In genomic region chr12:73031315-73031714, GRCm38 (mm10) we compare ENCODE assay signal across 21 mouse cellular contexts. TPM values are rescaled to one million over a fixed set of nuclear protein-coding genes. Genes with fewer than 3 reads are reported as not detected.
DNase-seq lines count a peak whose midpoint lies in the region; ATAC-seq lines count a peak whose summit lies in the region.
"Had no signal": no experiment of that assay in that cellular context is flagged by ENCODE, and none has a peak within 500 bp of the region (broad histone marks: within the 10 kb centered on the region; RNA-seq: fewer than 3 reads in every experiment).

No protein-coding gene starts in this region.

- H3K4me3 ChIP-seq in heart, embryonic 11.5 days (ENCODE audit: low read depth, low read length): no peak overlapping the region
- H3K4me3 ChIP-seq in embryonic facial prominence, embryonic 12.5 days: no peak overlapping the region
- H3K4me3 ChIP-seq in midbrain, embryonic 16.5 days (ENCODE audit: low read depth, low read length): no peak overlapping the region
- H3K4me3 ChIP-seq in liver, embryonic 12.5 days: no peak overlapping the region
- H3K4me3 ChIP-seq: forebrain, embryonic 12.5 days; heart, embryonic 13.5 days; hindbrain, embryonic 12.5 days had no signal

- H3K9ac ChIP-seq in heart, embryonic 11.5 days (ENCODE audit: low read depth, low read length): no peak overlapping the region
- H3K9ac ChIP-seq in embryonic facial prominence, embryonic 12.5 days: no peak overlapping the region
- no peak overlapping the region for H3K9ac ChIP-seq in midbrain, embryonic 16.5 days (ENCODE audit: low read depth, low read length)
- no peak overlapping the region for H3K9ac ChIP-seq in liver, embryonic 12.5 days
- H3K9ac ChIP-seq: forebrain, embryonic 12.5 days; heart, embryonic 13.5 days; hindbrain, embryonic 12.5 days had no signal

- no peak for ATAC-seq in heart, embryonic 11.5 days (replicated peaks; ENCODE audit: insufficient number of reproducible peaks, low FRiP score, low TSS enrichment)
- ATAC-seq in embryonic facial prominence, embryonic 12.5 days (ENCODE audit: insufficient number of reproducible peaks, insufficient read depth, low FRiP score, low TSS enrichment): no peak
- ATAC-seq in megakaryocyte progenitor cell, adult 5-6 weeks (replicated peaks; ENCODE audit: poor library complexity): peak; percentile 94
- ATAC-seq in midbrain, embryonic 16.5 days: no peak
- ATAC-seq in liver, embryonic 12.5 days: no peak
- ATAC-seq: CD4-positive, CD25-positive, alpha-beta regulatory T cell, adult 4 months; forebrain, embryonic 16.5 days; hindbrain, embryonic 16.5 days; inflammation-experienced regulatory T-cells, adult 6 months had no signal

- no peak overlapping the region for H3K4me2 ChIP-seq in heart, embryonic 11.5 days
- H3K4me2 ChIP-seq in embryonic facial prominence, embryonic 12.5 days (replicated peaks): no peak overlapping the region
- no peak overlapping the region for H3K4me2 ChIP-seq in midbrain, embryonic 16.5 days (ENCODE audit: low read length)
- H3K4me2 ChIP-seq in liver, embryonic 12.5 days: no peak overlapping the region
- H3K4me2 ChIP-seq: forebrain, embryonic 12.5 days; heart, embryonic 13.5 days; hindbrain, embryonic 12.5 days had no signal

- H3K27ac ChIP-seq in heart, embryonic 11.5 days (ENCODE audit: low read depth, low read length): no peak overlapping the region
- 0 out of 2 replicates have a peak overlapping the region, but pooled peaks have one; percentile 36 for H3K27ac ChIP-seq in embryonic facial prominence, embryonic 12.5 days
- H3K27ac ChIP-seq in midbrain, embryonic 16.5 days (ENCODE audit: low read length): no peak overlapping the region
- H3K27ac ChIP-seq in liver, embryonic 12.5 days: no peak overlapping the region
- H3K27ac ChIP-seq: forebrain, embryonic 12.5 days; heart, embryonic 13.5 days; hindbrain, embryonic 12.5 days had no signal

- DNase-seq in heart, adult 11 months: peak; percentile 60
- no peak for DNase-seq in urinary bladder, adult 18-20 months (ENCODE audit: low spot score in 2 of 2)
- DNase-seq: adrenal gland, postnatal 10 days; cerebellum, adult 11 months; cerebellum, adult 9-10 months; cerebellum, postnatal 25 days; gastrocnemius, postnatal 10 days; heart, postnatal 36 days had no signal

- H3K4me1 ChIP-seq in heart, embryonic 11.5 days (ENCODE audit: control insufficient read depth, insufficient read depth, low read length): peaks cover 4% of the 10 kb centered on the region; the same call in 1 of the 2 replicates
- peaks cover 24% of the 10 kb centered on the region; the same call in 1 of the 2 replicates for H3K4me1 ChIP-seq in embryonic facial prominence, embryonic 12.5 days
- H3K4me1 ChIP-seq in midbrain, embryonic 16.5 days (ENCODE audit: control insufficient read depth, insufficient read depth, low read length): no peaks in the 10 kb centered on the region
- peaks cover 9% of the 10 kb centered on the region; the same call in 1 of the 2 replicates for H3K4me1 ChIP-seq in liver, embryonic 12.5 days

- 63% methylated on average over 4 of the region's 4 CpGs for WGBS in heart, embryonic 11.5 days (ENCODE audit: insufficient replicate concordance)
- WGBS in embryonic facial prominence, embryonic 12.5 days: 35% methylated on average over 4 of the region's 4 CpGs
- WGBS in midbrain, embryonic 16.5 days: 59% methylated on average over 4 of the region's 4 CpGs
- WGBS in liver, embryonic 12.5 days (ENCODE audit: insufficient replicate concordance): 21% methylated on average over 4 of the region's 4 CpGs

- H3K9me3 ChIP-seq in heart, embryonic 11.5 days (replicated peaks; ENCODE audit: control insufficient read depth, low read length): no peaks in the 10 kb centered on the region
- no peaks in the 10 kb centered on the region for H3K9me3 ChIP-seq in embryonic facial prominence, embryonic 12.5 days
- no peaks in the 10 kb centered on the region for H3K9me3 ChIP-seq in midbrain, embryonic 16.5 days (replicated peaks; ENCODE audit: control insufficient read depth, low read length, poor library complexity, severe bottlenecking)
- H3K9me3 ChIP-seq in liver, embryonic 12.5 days (replicated peaks): no peaks in the 10 kb centered on the region
- H3K9me3 ChIP-seq: forebrain, embryonic 12.5 days; heart, embryonic 13.5 days; hindbrain, embryonic 12.5 days had no signal

- peaks cover 27% of the 10 kb centered on the region for H3K27me3 ChIP-seq in heart, embryonic 11.5 days (ENCODE audit: control insufficient read depth, insufficient read depth, low read length)
- no peaks in the 10 kb centered on the region for H3K27me3 ChIP-seq in embryonic facial prominence, embryonic 12.5 days
- peaks cover 35% of the 10 kb centered on the region for H3K27me3 ChIP-seq in midbrain, embryonic 16.5 days (ENCODE audit: control insufficient read depth, insufficient read depth, low read depth, low read length)
- peaks cover 55% of the 10 kb centered on the region for H3K27me3 ChIP-seq in liver, embryonic 12.5 days (replicated peaks)

- no peaks in the 10 kb centered on the region for H3K36me3 ChIP-seq in heart, embryonic 11.5 days (ENCODE audit: control insufficient read depth, insufficient read depth, low read length)
- H3K36me3 ChIP-seq in embryonic facial prominence, embryonic 12.5 days: no peaks in the 10 kb centered on the region
- H3K36me3 ChIP-seq in midbrain, embryonic 16.5 days (ENCODE audit: control insufficient read depth, insufficient read depth, low read length): no peaks in the 10 kb centered on the region
- no peaks in the 10 kb centered on the region for H3K36me3 ChIP-seq in liver, embryonic 12.5 days
- H3K36me3 ChIP-seq: forebrain, embryonic 12.5 days; heart, embryonic 13.5 days; hindbrain, embryonic 12.5 days had no signal

RNA-seq across cellular contexts. Expression of gene Six1, which starts 22.4 kb away (rescaled TPM):
- 1.3 and 2.3 TPM in 2 replicates for polyA plus RNA-seq in heart, embryonic 11.5 days (2014; fragmentation: Nextera tagmentation; extraction: Ambion mirVana)
- 73.0 and 75.3 TPM in 2 replicates for polyA plus RNA-seq in embryonic facial prominence, embryonic 12.5 days (2016; fragmentation: Nextera tagmentation; extraction: Ambion mirVana)
- 0.10 and 0.35 TPM in 2 replicates for total RNA-seq in megakaryocyte progenitor cell, adult 5-6 weeks (2015)
- total RNA-seq in megakaryocyte progenitor cell, adult 5-6 weeks (2017): 0.25 TPM in 1 of 2 replicates, not detected in the other
- 0.41 and 0.62 TPM in 2 replicates for polyA plus RNA-seq in midbrain, embryonic 16.5 days (2015; fragmentation: Nextera tagmentation; extraction: Ambion mirVana)
- polyA plus RNA-seq in liver, embryonic 12.5 days (2016; fragmentation: Nextera tagmentation; extraction: Ambion mirVana): 0.19 and 1.1 TPM in 2 replicates
- total RNA-seq: MEL had no signal
- polyA plus RNA-seq: CD4-positive, CD25-positive, alpha-beta regulatory T cell, adult 4 months; inflammation-experienced regulatory T-cells, adult 6 months had no signal

Comparison
In these comparisons a context has a peak if more than half of its experiments do, and no peak if none do; other contexts are left out.
1. RNA of gene Six1, which starts 22.4 kb away (polyA plus RNA-seq): 73.0 to 75.3 TPM in embryonic facial prominence, embryonic 12.5 days; 1.3 to 2.3 TPM in heart, embryonic 11.5 days, 0.41 to 0.62 TPM in midbrain, embryonic 16.5 days and 0.19 to 1.1 TPM in liver, embryonic 12.5 days; every median in the first group is over 10 times any median in the second.